Mouse (Mus musculus) lung, postnatal 25 days (tissue): ENCODE results near the gene Prkd2.
A peak's percentile ranks its signal among the peaks of the same experiment; 100 is the strongest.

ENCODE experiments used
- DNase-seq: peaks from one replicate; pipeline ENCODE4 v3.0.0; 2022; ENCODE audit warnings: low spot score

Gene Prkd2

GRCm38 (mm10) chr7:16827274-16827673 lies 15.4 kb upstream of the Prkd2 start:
- DNase-seq, result no peak

GRCm38 (mm10) chr7:16830449-16830848 lies 12.3 kb upstream of the Prkd2 start:
- DNase-seq, result no peak

- DNase-seq, result no peak
These were observed 4.5 kb upstream of the Prkd2 start for GRCm38 (mm10) chr7:16837916-16838803.

GRCm38 (mm10) chr7:16838804-16839426 lies 3.8 kb upstream of the Prkd2 start:
- DNase-seq, result no peak

- DNase-seq, result no peak
These were observed 3.1 kb upstream of the Prkd2 start for GRCm38 (mm10) chr7:16839427-16840108.

GRCm38 (mm10) chr7:16840109-16840491 lies 2.6 kb upstream of the Prkd2 start:
- no peak for DNase-seq

- no peak for DNase-seq
These were observed 1.6 kb upstream of the Prkd2 start for GRCm38 (mm10) chr7:16841078-16841477.

- peak; percentile 58 for DNase-seq
These were observed 841 bp upstream of the Prkd2 start for GRCm38 (mm10) chr7:16841561-16842560.

- DNase-seq, result peak; percentile 66
These were observed 904 bp downstream of the Prkd2 start for GRCm38 (mm10) chr7:16843441-16844171.

GRCm38 (mm10) chr7:16844696-16845071 lies 2.0 kb downstream of the Prkd2 start:
- no peak for DNase-seq

GRCm38 (mm10) chr7:16845072-16845819 lies 2.5 kb downstream of the Prkd2 start:
- peak; percentile 79 for DNase-seq

GRCm38 (mm10) chr7:16845820-16846167 lies 3.1 kb downstream of the Prkd2 start:
- DNase-seq, result no peak

- no peak for DNase-seq
These were observed 4.1 kb downstream of the Prkd2 start for GRCm38 (mm10) chr7:16846775-16847174.

GRCm38 (mm10) chr7:16847507-16847906 lies 4.8 kb downstream of the Prkd2 start:
- no peak for DNase-seq

GRCm38 (mm10) chr7:16848579-16848978 lies 5.9 kb downstream of the Prkd2 start:
- peak; percentile 30 for DNase-seq

GRCm38 (mm10) chr7:16851636-16852035 lies 8.9 kb downstream of the Prkd2 start:
- no peak for DNase-seq

GRCm38 (mm10) chr7:16853302-16853831 lies 10.7 kb downstream of the Prkd2 start:
- DNase-seq, result peak; percentile 48

- DNase-seq, result peak; percentile 41
These were observed 15.6 kb downstream of the Prkd2 start for GRCm38 (mm10) chr7:16858336-16858735.

GRCm38 (mm10) chr7:16859902-16860651 lies 17.4 kb downstream of the Prkd2 start:
- peak; percentile 43 for DNase-seq
